Mouse (Mus musculus) limb, embryonic 14.5 days (tissue): ENCODE data around the gene Sphk1. TPM values are rescaled to one million over a fixed set of nuclear protein-coding genes. Genes with fewer than 3 reads are reported as not detected.

Experiments
- ATAC-seq: fragments of 200-750 bp; cut with Nextera tagmentation; 2 replicates; pipeline ENCODE4 v1.8.0; 2017; ENCODE audit warnings: low read depth, moderate number of reproducible peaks, moderate TSS enrichment; ENCODE audit not compliant: low FRiP score
- DNase-seq: peaks from one replicate; pipeline ENCODE4 v3.0.0-alpha.2; 2015; ENCODE audit warnings: low spot score
- H3K27ac ChIP-seq: fragments of 300-500 bp; sonication (generic); replicated peaks from 2 replicates; pipeline ENCODE4 v1.5.1; 2014; ENCODE audit warnings: low read depth, mild to moderate bottlenecking, low read length, moderate library complexity, mixed read lengths
- H3K27me3 ChIP-seq: fragments of 300-500 bp; sonication (generic); 2 replicates; pipeline ENCODE4 v1.6.1; 2014; ENCODE audit warnings: low read length, mixed read lengths; ENCODE audit not compliant: control insufficient read depth, insufficient read depth
- H3K36me3 ChIP-seq: fragments of 300-500 bp; sonication (generic); 2 replicates; pipeline ENCODE4 v1.6.1; 2014; ENCODE audit warnings: mild to moderate bottlenecking, low read length, moderate library complexity, mixed read lengths; ENCODE audit not compliant: control insufficient read depth, insufficient read depth
- H3K4me1 ChIP-seq: fragments of 300-500 bp; sonication (generic); 2 replicates; pipeline ENCODE4 v1.6.1; 2014; ENCODE audit warnings: antibody characterized with exemption, low read length, mixed read lengths; ENCODE audit not compliant: control insufficient read depth, insufficient read depth
- H3K4me2 ChIP-seq: fragments of 300-500 bp; sonication (generic); replicated peaks from 2 replicates; pipeline ENCODE4 v1.6.1; 2014; ENCODE audit warnings: low read depth, mild to moderate bottlenecking, low read length, moderate library complexity; ENCODE audit not compliant: severe bottlenecking
- H3K4me3 ChIP-seq: fragments of 300-500 bp; sonication (generic); replicated peaks from 2 replicates; pipeline ENCODE4 v1.5.1; 2014; ENCODE audit warnings: low read length
- H3K9ac ChIP-seq: fragments of 300-500 bp; sonication (generic); 2 replicates; pipeline ENCODE4 v1.6.1; 2014; ENCODE audit warnings: mild to moderate bottlenecking, low read depth, low read length, moderate library complexity; ENCODE audit not compliant: severe bottlenecking
- H3K9me3 ChIP-seq: fragments of 300-500 bp; sonication (generic); 2 replicates; pipeline ENCODE4 v1.6.1; 2016; ENCODE audit warnings: low read length; ENCODE audit not compliant: control insufficient read depth
- POLR2A ChIP-seq: fragments of 200-500 bp; IDR thresholded peaks from 2 replicates; pipeline ENCODE4 v1.8.0; 2012; ENCODE audit warnings: inconsistent platforms, mild to moderate bottlenecking, moderate library complexity, borderline replicate concordance; ENCODE audit not compliant: insufficient read depth, insufficient read length; ENCODE audit errors: extremely low read depth
- WGBS: fragments of 180-500 bp; shearing (Covaris S2); extraction: QIAGEN DNeasy Blood & Tissue Kit; methylation state at CpG from one replicate; pipeline ENCODE4 v1.1.7; 2014; 5-methylcytosine and 5-hydroxymethylcytosine counted together
- polyA plus RNA-seq, 2 experiments: library from polyadenylated mRNA; depleted of rRNA in 1 of 2; stranded (reverse) in 1 of 2; unstranded in 1 of 2; fragments of >200 nt; fragmentation: Nextera tagmentation in 1 of 2; extraction: Ambion mirVana in 1 of 2; gene quantifications; 2 replicates each; pipeline versions ENCODE4 v1.2.1 to v1.2.3; 2012 to 2014

Gene Sphk1
- polyA plus RNA-seq, 2 experiments = 3.4 to 3.8 TPM

- H3K36me3 ChIP-seq = peaks cover 85% of the 10 kb centered on the region
- H3K4me1 ChIP-seq = no peaks in the 10 kb centered on the region
- no peaks in the 10 kb centered on the region for H3K9me3 ChIP-seq
- H3K27ac ChIP-seq = no peak overlapping the region
- no peak overlapping the region for H3K9ac ChIP-seq
- no peak overlapping the region for H3K4me3 ChIP-seq
- no peak overlapping the region for H3K4me2 ChIP-seq
- DNase-seq (no peak), ATAC-seq (no peak)
- no peaks in the 10 kb centered on the region for H3K27me3 ChIP-seq
- no peak for TF ChIP-seq POLR2A
- 97% methylated on average over 11 of the region's 11 CpGs for WGBS
Observed at GRCm38 (mm10) chr11:116541183-116541582, 10.5 kb downstream of the Sphk1 start.

- Histone ChIP-seq H3K27ac (no peak overlapping the region), H3K4me1 (no peaks in the 10 kb centered on the region), H3K4me3 (no peak overlapping the region), H3K9ac (no peak overlapping the region), H3K4me2 (no peak overlapping the region), H3K9me3 (no peaks in the 10 kb centered on the region), H3K27me3 (no peaks in the 10 kb centered on the region), H3K36me3 (peaks cover 98% of the 10 kb centered on the region)
- no peak for DNase-seq
- no peak for ATAC-seq
- WGBS = 89% methylated on average over 4 of the region's 4 CpGs
- TF ChIP-seq POLR2A = no peak
Observed at GRCm38 (mm10) chr11:116543110-116543509, 12.4 kb downstream of the Sphk1 start.

DNA sequence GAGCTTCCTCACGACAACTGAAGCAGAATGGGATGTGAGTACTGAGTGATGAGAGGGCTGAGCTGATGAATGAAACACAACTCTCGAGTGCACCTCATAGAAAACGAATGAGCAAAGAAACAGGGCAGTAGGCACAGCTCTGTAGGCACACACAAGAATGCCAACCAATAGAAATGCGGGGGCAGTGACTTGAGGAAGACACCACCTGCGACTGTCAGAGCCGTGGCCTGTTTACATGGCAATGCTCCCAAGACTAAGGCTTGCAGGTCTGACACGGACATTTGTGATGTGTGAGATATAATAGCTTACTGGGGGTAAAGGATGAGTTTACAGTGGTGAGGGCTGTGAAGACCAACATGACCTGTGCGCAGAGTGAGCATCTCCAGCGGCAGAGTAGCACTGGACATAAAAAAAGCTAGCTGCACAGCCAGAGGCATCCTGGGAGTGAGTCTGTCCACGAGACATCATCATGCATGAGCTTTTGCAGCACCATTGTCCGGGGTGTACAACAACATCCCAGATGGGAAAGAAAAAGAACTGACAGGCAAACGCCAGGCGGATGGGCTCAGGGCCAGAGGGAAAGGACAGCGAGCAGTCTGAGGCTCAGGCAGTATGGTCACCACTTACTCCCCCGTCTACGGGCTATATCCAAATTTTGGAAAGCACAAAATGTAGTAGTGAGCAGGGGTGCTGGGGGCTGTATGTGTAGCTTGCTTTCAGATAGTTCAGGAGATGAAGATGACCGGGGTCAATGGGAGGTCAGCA lies 16.8 kb downstream of the Sphk1 start:
- 91% methylated on average over 17 of the region's 17 CpGs for WGBS
- DNase-seq = no peak
- Histone ChIP-seq H3K9me3 (no peaks in the 10 kb centered on the region), H3K27me3 (no peaks in the 10 kb centered on the region), H3K27ac (no peak overlapping the region), H3K4me2 (no peak overlapping the region), H3K4me3 (no peak overlapping the region), H3K36me3 (peaks cover 60% of the 10 kb centered on the region), H3K9ac (no peak overlapping the region), H3K4me1 (no peaks in the 10 kb centered on the region)
- no peak for TF ChIP-seq POLR2A
- no peak for ATAC-seq

DNA sequence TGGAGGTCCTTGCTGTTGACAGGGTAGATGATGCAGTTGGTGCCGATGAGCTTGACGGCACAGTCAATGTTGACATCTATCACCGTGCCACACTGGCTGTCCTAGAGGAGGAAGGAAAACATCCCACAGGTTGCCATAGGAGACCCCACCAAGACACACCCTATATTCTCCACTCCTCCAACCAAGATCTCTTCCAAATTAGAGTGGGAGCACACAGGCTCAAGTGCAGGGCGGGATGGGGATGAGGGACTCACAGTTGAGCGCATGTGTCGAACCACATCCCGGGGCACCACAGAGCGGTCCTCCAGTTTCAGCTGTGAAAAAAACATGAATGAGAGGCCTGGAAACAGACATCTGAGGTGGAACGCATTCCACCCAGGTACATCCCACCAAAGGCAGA lies 18.1 kb downstream of the Sphk1 start:
- no peak overlapping the region for H3K9ac ChIP-seq
- DNase-seq (no peak), ATAC-seq (no peak)
- no peaks in the 10 kb centered on the region for H3K27me3 ChIP-seq
- H3K36me3 ChIP-seq = peaks cover 47% of the 10 kb centered on the region
- no peaks in the 10 kb centered on the region for H3K4me1 ChIP-seq
- H3K4me2 ChIP-seq = no peak overlapping the region
- H3K9me3 ChIP-seq = no peaks in the 10 kb centered on the region
- 89% methylated on average over 8 of the region's 9 CpGs for WGBS
- H3K4me3 ChIP-seq = no peak overlapping the region
- H3K27ac ChIP-seq = no peak overlapping the region
- TF ChIP-seq POLR2A = no peak

DNA sequence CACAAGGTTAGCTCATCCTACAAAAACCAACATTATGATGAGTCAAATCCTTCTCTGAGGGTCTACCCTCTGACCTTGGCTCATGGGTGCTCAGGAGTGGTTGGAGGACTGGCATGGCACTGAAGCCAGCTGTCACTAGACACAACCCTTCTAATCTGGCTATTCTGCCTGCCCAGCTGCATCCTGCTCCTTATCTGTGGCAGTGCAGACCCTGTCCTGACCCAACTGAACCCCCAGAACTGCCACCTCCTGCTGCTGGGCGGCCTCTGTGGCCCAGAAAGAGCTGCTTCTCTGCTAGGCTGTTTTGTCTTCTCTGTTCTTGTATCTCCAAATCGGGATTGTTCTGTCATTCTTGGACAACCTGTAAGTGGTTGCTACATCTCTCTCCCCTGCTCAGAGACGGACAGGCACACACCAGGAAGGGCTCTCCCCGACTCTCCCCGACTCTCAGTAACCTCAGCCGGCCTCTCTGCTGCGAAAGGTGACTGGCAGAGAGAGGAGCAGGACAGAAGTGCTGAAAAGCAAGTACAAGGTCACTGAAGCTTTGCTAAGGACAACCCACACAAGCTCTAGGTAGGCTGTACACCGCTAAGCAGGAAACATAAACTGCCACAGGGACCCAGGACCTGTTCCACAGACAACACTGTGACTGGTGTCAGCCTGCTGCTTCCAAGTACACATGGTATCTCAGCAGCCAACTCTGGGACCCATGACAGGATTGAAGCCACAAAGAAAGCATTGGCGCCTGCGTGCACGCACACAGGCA lies 18.7 kb downstream of the Sphk1 start:
- no peak overlapping the region for H3K27ac ChIP-seq
- peaks cover 40% of the 10 kb centered on the region for H3K36me3 ChIP-seq
- no peaks in the 10 kb centered on the region for H3K27me3 ChIP-seq
- 91% methylated on average over 11 of the region's 11 CpGs for WGBS
- no peak for TF ChIP-seq POLR2A
- no peak overlapping the region for H3K4me3 ChIP-seq
- no peaks in the 10 kb centered on the region for H3K9me3 ChIP-seq
- no peak overlapping the region for H3K9ac ChIP-seq
- H3K4me2 ChIP-seq = no peak overlapping the region
- no peaks in the 10 kb centered on the region for H3K4me1 ChIP-seq
- ATAC-seq (no peak), DNase-seq (no peak)
